Mouse (Mus musculus) erythroblast, embryonic 14.5 days (primary cell): ENCODE data around the gene Atmin. TPM values are rescaled to one million over a fixed set of nuclear protein-coding genes. Genes with fewer than 3 reads are reported as not detected.
A peak's percentile ranks its signal among the peaks of the same experiment; 100 is the strongest.

Source experiments
- H3K27me3 ChIP-seq: 2 replicates; pipeline ENCODE4 v1.6.1; 2012; ENCODE audit warnings: inconsistent platforms; ENCODE audit not compliant: control insufficient read depth
- H3K36me3 ChIP-seq: 2 replicates; pipeline ENCODE4 v1.6.1; 2012; ENCODE audit warnings: mild to moderate bottlenecking, inconsistent platforms; ENCODE audit not compliant: control insufficient read depth
- H3K4me1 ChIP-seq: 2 replicates; pipeline ENCODE4 v1.6.1; 2012; ENCODE audit warnings: inconsistent platforms; ENCODE audit not compliant: control insufficient read depth
- H3K4me3 ChIP-seq: replicated peaks from 2 replicates; pipeline ENCODE3; 2012; ENCODE audit warnings: moderate library complexity, mild to moderate bottlenecking, inconsistent platforms
- H3K9me3 ChIP-seq: 2 replicates; pipeline ENCODE4 v1.6.1; 2012; ENCODE audit warnings: low read length, inconsistent platforms, mixed read lengths; ENCODE audit not compliant: control insufficient read depth
- GATA1 ChIP-seq: IDR thresholded peaks from 2 replicates; pipeline ENCODE4 v1.6.1; 2012; ENCODE audit warnings: low read length, inconsistent platforms, mixed read lengths
- TAL1 ChIP-seq: IDR thresholded peaks from 3 replicates; pipeline ENCODE4 v1.6.1; 2012; ENCODE audit warnings: low read length, inconsistent platforms, mixed read lengths
- polyA plus RNA-seq: library from polyadenylated mRNA; stranded (reverse); fragments of >175 nt; gene quantifications from 2 replicates; pipeline ENCODE4 v1.2.3, GENCODE M21; 2012

Gene Atmin
- polyA plus RNA-seq, 1 experiment: 0.05 TPM

GRCm38 (mm10) chr8:116923526-116923925, 19.7 kb upstream of the Atmin start:
- H3K4me3 ChIP-seq: no peak overlapping the region
- H3K4me1 ChIP-seq: peaks cover 30% of the 10 kb centered on the region
- H3K27me3 ChIP-seq: no peaks in the 10 kb centered on the region
- peaks cover 71% of the 10 kb centered on the region for H3K36me3 ChIP-seq
- no peak for TF ChIP-seq GATA1
- no peak for TF ChIP-seq TAL1
- no peaks in the 10 kb centered on the region for H3K9me3 ChIP-seq

- H3K36me3 ChIP-seq: peaks cover 97% of the 10 kb centered on the region
- no peaks in the 10 kb centered on the region for H3K9me3 ChIP-seq
- no peak for TF ChIP-seq GATA1
- no peak for TF ChIP-seq TAL1
- peaks cover 7% of the 10 kb centered on the region for H3K4me1 ChIP-seq
- no peak overlapping the region for H3K4me3 ChIP-seq
- no peaks in the 10 kb centered on the region for H3K27me3 ChIP-seq
These were observed 15.3 kb upstream of the Atmin start for GRCm38 (mm10) chr8:116927880-116928279.

- H3K4me3 ChIP-seq: no peak overlapping the region
- H3K4me1 ChIP-seq: peaks cover 1% of the 10 kb centered on the region
- TF ChIP-seq TAL1: no peak
- no peak for TF ChIP-seq GATA1
- H3K36me3 ChIP-seq: peaks cover 99% of the 10 kb centered on the region
- H3K27me3 ChIP-seq: no peaks in the 10 kb centered on the region
- H3K9me3 ChIP-seq: no peaks in the 10 kb centered on the region
These were observed 14.6 kb upstream of the Atmin start for GRCm38 (mm10) chr8:116928588-116928987.

- Histone ChIP-seq H3K4me1 (no peaks in the 10 kb centered on the region), H3K9me3 (no peaks in the 10 kb centered on the region), H3K4me3 (no peak overlapping the region), H3K27me3 (no peaks in the 10 kb centered on the region), H3K36me3 (peaks cover 98% of the 10 kb centered on the region)
- TF ChIP-seq GATA1 (no peak), TAL1 (no peak)
These were observed 8.2 kb upstream of the Atmin start for GRCm38 (mm10) chr8:116934976-116935375.

- no peak overlapping the region for H3K4me3 ChIP-seq
- no peaks in the 10 kb centered on the region for H3K9me3 ChIP-seq
- H3K4me1 ChIP-seq: no peaks in the 10 kb centered on the region
- TF ChIP-seq GATA1: no peak
- no peak for TF ChIP-seq TAL1
- H3K27me3 ChIP-seq: no peaks in the 10 kb centered on the region
- H3K36me3 ChIP-seq: peaks cover 99% of the 10 kb centered on the region
These were observed 7.7 kb upstream of the Atmin start for GRCm38 (mm10) chr8:116935506-116935905.

GRCm38 (mm10) chr8:116942284-116943058, 722 bp upstream of the Atmin start:
- H3K27me3 ChIP-seq: no peaks in the 10 kb centered on the region
- peaks cover 44% of the 10 kb centered on the region for H3K36me3 ChIP-seq
- H3K4me1 ChIP-seq: peaks cover 49% of the 10 kb centered on the region
- TF ChIP-seq TAL1: no peak
- TF ChIP-seq GATA1: no peak
- H3K4me3 ChIP-seq: peak overlapping the region; percentile 77
- H3K9me3 ChIP-seq: no peaks in the 10 kb centered on the region

- Histone ChIP-seq H3K9me3 (no peaks in the 10 kb centered on the region), H3K4me1 (peaks cover 56% of the 10 kb centered on the region), H3K27me3 (no peaks in the 10 kb centered on the region), H3K4me3 (peak overlapping the region; percentile 77), H3K36me3 (peaks cover 31% of the 10 kb centered on the region)
- TF ChIP-seq TAL1 (no peak), GATA1 (no peak)
These were observed 577 bp downstream of the Atmin start for GRCm38 (mm10) chr8:116943555-116944384.

GRCm38 (mm10) chr8:116944385-116944696, 1.1 kb downstream of the Atmin start:
- Histone ChIP-seq H3K27me3 (no peaks in the 10 kb centered on the region), H3K4me1 (peaks cover 56% of the 10 kb centered on the region), H3K9me3 (no peaks in the 10 kb centered on the region), H3K4me3 (peak overlapping the region; percentile 77), H3K36me3 (peaks cover 25% of the 10 kb centered on the region)
- TF ChIP-seq GATA1 (no peak), TAL1 (no peak)

GRCm38 (mm10) chr8:116945169-116945910, 2.1 kb downstream of the Atmin start:
- TF ChIP-seq GATA1 (peak; percentile 38; the same call in 1 of the 2 replicates), TAL1 (peak; percentile 75)
- H3K4me3 ChIP-seq: peak overlapping the region; percentile 9
- H3K4me1 ChIP-seq: peaks cover 56% of the 10 kb centered on the region
- H3K9me3 ChIP-seq: no peaks in the 10 kb centered on the region
- H3K27me3 ChIP-seq: no peaks in the 10 kb centered on the region
- H3K36me3 ChIP-seq: peaks cover 16% of the 10 kb centered on the region
